Mouse (Mus musculus) frontal cortex, adult 2 months (tissue): Measurements from ENCODE around the gene Icos. TPM values are rescaled to one million over a fixed set of nuclear protein-coding genes. Genes with fewer than 3 reads are reported as not detected.

Experiments
- DNase-seq, 2 experiments: peaks; one replicate each; pipeline ENCODE4 v3.0.0; 2022; ENCODE audit warnings: low spot score in 1 of 2; ENCODE audit errors: extremely low spot score in 1 of 2
- polyA plus RNA-seq: library from polyadenylated mRNA; depleted of rRNA; stranded (reverse); fragments of >200 nt; gene quantifications from 2 replicates; pipeline ENCODE4 v1.2.3, GENCODE M21; 2012

Gene Icos
- polyA plus RNA-seq, 1 experiment = 0.34 TPM

DNA sequence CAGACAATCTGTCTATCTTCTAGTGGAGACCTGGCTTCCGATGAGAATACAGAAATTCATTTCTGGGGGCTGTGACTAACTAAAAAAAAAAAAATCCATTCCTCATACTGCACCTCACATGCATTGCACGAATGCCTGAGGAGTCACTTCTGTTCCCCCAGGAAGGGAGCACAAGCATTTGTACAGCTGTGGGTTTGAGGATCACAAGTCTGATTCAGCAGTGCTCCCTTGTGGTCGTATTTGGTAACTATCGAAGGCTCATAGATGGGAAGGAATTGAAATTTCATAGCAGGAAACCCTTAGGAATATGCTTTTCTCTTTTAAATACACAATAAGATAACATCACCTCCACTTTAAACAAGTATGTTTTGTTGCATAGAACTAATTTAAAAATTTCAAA lies 16.6 kb upstream of the Icos start:
- DNase-seq = peak in 1 of 2 experiments; percentile 90

GRCm38 (mm10) chr1:60962095-60962494 lies 15.6 kb upstream of the Icos start:
- no peak for DNase-seq

DNA sequence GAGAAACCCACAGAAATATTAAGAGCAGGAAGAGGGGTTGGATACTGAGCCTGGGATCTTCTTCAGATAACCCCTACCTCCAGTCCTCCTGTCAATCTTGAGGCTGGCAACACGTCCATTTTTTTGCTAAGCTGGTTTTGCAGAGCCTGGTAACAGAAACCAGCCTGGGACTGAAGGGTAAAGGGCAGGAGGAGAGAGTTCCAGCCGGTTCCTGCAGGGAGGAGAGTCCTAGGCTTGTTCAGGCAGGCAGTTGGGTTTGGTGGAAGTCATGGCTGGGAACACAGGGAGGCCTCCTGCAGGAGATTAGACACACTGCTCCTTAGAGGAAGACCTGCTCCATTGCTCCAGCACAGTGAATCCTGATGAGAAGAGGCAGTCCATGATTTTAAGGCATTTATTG lies 10.2 kb upstream of the Icos start:
- DNase-seq = no peak

- peak in 1 of 2 experiments; percentile 16 for DNase-seq
These were observed 6.9 kb upstream of the Icos start for GRCm38 (mm10) chr1:60970846-60971245.

DNA sequence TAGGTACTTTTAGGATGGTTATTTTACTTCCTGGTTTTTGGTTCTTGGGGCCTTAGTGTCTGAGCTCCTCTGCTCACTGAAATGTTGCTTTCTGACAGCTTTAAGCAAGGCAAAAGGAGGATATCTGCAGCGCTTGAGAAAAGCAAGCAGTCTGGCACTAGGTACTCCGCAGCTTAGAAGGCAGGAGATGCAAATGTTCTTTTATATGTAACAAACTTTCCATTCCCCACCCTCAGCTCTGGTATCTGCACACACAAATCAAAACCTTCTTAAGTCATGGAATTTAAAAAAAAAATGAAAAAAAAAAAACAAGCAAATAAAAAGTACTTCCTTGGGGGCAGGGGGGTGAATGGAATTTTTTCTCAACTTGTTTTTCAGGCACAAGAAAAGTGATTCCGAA lies 3.5 kb upstream of the Icos start:
- no peak for DNase-seq

DNA sequence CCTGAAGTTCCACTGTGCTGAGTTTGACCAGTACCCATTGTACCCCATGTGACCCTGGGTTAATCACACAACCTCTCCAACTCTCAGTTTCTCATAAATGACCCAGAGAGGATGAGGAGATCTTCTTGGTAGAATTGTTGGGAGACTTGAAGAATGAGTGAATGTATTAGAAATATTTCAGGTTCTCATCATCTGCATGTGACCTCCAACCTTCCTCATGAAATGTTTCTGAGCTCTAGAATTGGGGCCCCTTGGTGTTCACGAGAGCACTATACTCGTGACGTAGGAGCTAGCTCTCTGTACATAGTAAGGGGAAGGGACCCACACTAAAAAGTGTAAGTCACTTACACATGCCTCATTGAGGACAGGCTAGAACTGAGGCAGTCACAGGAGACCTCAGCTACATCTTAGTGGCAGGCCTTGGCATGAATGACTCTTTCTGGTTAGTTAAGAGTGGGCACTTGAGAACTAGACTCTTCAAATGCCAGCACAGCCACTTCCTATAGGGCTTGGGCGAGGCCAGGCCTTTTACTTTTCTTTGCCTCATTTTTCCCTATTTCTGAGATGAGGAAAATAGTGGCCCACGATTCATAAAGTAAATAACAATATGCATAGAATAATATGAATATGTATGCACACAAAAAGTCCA lies 2.0 kb upstream of the Icos start:
- DNase-seq = no peak

DNA sequence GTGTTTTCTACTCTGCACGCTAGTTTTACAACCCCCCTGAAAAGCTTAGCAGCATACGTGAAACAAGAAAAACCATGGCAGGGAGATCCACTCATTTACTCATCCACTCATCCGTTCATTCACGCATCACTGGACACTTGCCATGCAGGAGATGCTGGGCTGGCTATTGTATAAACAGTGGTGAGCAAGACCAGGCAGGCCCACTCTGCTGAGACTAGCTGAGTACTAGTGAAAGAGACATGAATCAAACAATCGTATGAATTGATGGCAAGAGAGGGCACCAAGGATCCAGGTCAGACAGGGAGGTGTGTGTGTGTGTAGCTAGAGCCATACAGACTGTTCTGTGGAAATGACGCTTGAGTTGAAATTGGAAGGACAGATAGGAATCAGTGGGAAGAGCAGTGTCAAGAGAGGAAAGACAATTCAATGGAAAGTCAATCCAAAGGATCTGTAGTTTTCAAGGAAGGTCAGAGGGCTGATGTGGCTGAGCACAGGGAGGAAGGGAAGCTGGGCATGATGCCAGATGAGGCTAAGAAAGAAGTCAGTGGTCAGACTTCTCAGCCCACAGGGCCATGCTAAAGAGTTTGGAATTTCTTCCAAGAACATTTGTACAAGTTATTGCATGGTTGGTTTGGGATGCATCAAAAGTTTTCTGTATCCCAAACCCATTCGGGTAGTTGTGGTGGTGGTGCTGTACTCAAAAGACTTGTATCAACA lies 1.6 kb downstream of the Icos start:
- no peak for DNase-seq

- no peak for DNase-seq
These were observed 2.1 kb downstream of the Icos start for GRCm38 (mm10) chr1:60979843-60980235.

DNA sequence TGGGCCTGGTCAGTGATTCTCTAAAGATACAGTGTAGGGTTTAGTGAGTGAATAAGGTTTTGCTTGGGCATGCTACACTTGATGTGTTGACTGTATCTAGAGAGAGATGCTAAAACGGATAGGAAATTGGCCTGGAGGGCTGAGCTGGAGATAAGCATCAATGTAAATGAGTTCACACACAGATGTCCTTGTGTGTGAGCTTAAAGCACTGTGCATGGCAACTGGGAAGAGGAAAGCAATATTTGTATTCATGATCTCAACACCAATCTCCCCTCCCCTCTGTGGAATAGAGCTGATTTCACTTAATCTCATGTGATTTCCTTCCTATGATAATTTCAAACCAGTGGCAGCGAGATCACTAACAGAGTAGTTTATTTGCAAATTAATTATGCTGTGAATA lies 7.3 kb downstream of the Icos start:
- no peak for DNase-seq

GRCm38 (mm10) chr1:60986141-60986540 lies 8.4 kb downstream of the Icos start:
- no peak for DNase-seq

- no peak for DNase-seq
These were observed 11.4 kb downstream of the Icos start for GRCm38 (mm10) chr1:60989086-60989485.

DNA sequence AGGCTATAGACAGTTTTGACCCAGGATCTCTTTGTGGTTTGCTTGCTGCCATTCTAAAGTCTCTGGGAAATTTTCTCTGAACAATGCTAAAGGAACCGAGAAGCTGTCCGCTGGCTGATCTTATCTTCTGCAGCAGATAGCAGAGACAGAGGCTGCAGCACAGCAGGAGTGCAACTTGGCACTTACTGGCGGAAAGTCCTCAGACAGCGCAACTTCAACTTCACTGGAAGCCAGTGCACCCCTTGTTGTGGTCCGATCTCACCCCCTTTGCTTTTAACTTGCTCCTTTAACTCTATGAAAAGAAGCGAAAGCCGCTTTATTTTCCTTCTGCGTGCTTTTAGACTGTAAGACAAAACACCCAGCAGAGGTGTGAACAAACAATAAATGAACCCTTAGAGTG lies 12.6 kb downstream of the Icos start:
- no peak for DNase-seq

GRCm38 (mm10) chr1:60998008-60998557 lies 20.4 kb downstream of the Icos start:
- DNase-seq = peak in 1 of 2 experiments; percentile 13

GRCm38 (mm10) chr1:60998689-60999088 lies 21.0 kb downstream of the Icos start:
- no peak for DNase-seq

GRCm38 (mm10) chr1:61001786-61002354 lies 24.1 kb downstream of the Icos start:
- DNase-seq = peak in 1 of 2 experiments; percentile 6

- DNase-seq = no peak
These were observed 28.5 kb downstream of the Icos start for GRCm38 (mm10) chr1:61006229-61006628.

GRCm38 (mm10) chr1:61007516-61007915 lies 29.8 kb downstream of the Icos start:
- DNase-seq = no peak

GRCm38 (mm10) chr1:61016578-61017118 lies 38.9 kb downstream of the Icos start:
- DNase-seq = no peak

GRCm38 (mm10) chr1:61026712-61027111 lies 49.0 kb downstream of the Icos start:
- no peak for DNase-seq

- no peak for DNase-seq
These were observed 49.8 kb downstream of the Icos start for GRCm38 (mm10) chr1:61027519-61027918.

- no peak for DNase-seq
These were observed 52.2 kb downstream of the Icos start for GRCm38 (mm10) chr1:61029919-61030318.
